Mouse (Mus musculus) liver, embryonic 12.5 days (tissue): ENCODE measurements at regions not wholly inside any gene's neighbourhood (a gene's known extent, or its start where the extent isn't known, plus 50 kb on each side); places are given as distances from the start of the nearest gene placed in this dataset.

ENCODE experiments used
- ATAC-seq: fragments of 200-750 bp; cut with Nextera tagmentation; 2 replicates; pipeline ENCODE4 v1.8.0; 2017; ENCODE audit warnings: moderate number of reproducible peaks, mild to moderate bottlenecking, moderate library complexity
- H3K27ac ChIP-seq: fragments of 300-500 bp; sonication (generic); 2 replicates; pipeline ENCODE4 v1.5.1; 2016; ENCODE audit warnings: mild to moderate bottlenecking
- H3K27me3 ChIP-seq: fragments of 300-500 bp; sonication (generic); replicated peaks from 2 replicates; pipeline ENCODE4 v1.6.1; 2016; ENCODE audit warnings: mild to moderate bottlenecking, moderate library complexity
- H3K36me3 ChIP-seq: fragments of 300-500 bp; sonication (generic); 2 replicates; pipeline ENCODE4 v1.6.1; 2016; ENCODE audit warnings: mild to moderate bottlenecking, moderate library complexity
- H3K4me1 ChIP-seq: fragments of 300-500 bp; sonication (generic); 2 replicates; pipeline ENCODE4 v1.6.1; 2016
- H3K4me2 ChIP-seq: fragments of 300-500 bp; sonication (generic); 2 replicates; pipeline ENCODE4 v1.6.1; 2016; ENCODE audit warnings: mild to moderate bottlenecking, moderate library complexity
- H3K4me3 ChIP-seq: fragments of 300-500 bp; sonication (generic); 2 replicates; pipeline ENCODE4 v1.5.1; 2016; ENCODE audit warnings: mild to moderate bottlenecking, moderate library complexity
- H3K9ac ChIP-seq: fragments of 300-500 bp; sonication (generic); 2 replicates; pipeline ENCODE4 v1.6.1; 2016; ENCODE audit warnings: mild to moderate bottlenecking, moderate library complexity
- H3K9me3 ChIP-seq: fragments of 300-500 bp; sonication (generic); replicated peaks from 2 replicates; pipeline ENCODE4 v1.6.1; 2016; ENCODE audit warnings: mild to moderate bottlenecking, moderate library complexity
- WGBS: fragments of 180-500 bp; shearing (Covaris S2); methylation state at CpG from one replicate; pipeline ENCODE4 v1.1.7; 2016; ENCODE audit not compliant: insufficient replicate concordance; 5-methylcytosine and 5-hydroxymethylcytosine counted together

DNA sequence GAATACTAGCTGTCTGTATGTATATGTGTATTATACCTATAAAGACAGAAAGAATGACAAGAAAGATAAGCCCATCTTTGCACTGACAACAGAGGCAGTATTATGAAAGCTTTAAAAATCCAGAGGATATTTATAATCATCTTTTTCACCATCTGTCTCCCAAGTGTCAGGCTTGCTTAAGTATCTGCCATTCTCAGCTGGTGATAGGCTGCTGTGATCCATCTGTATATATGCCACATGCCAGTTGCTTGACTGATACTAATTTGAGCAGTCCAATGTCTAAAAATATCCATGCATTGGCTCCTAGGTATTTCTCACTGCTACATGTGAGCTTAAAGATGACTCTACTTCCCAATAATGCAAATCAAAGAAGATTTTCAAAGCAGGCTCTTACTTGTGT is 950.3 kb downstream of the Pla2g4a start:
- H3K9ac ChIP-seq = no peak overlapping the region
- H3K27me3 ChIP-seq = no peaks in the 10 kb centered on the region
- no peak for ATAC-seq

GRCm38 (mm10) chr1:149000092-149000491 is 961.0 kb downstream of the Pla2g4a start:
- ATAC-seq = no peak
- H3K27ac ChIP-seq = no peak overlapping the region
- no peak overlapping the region for H3K9ac ChIP-seq
- 66% methylated on average over 3 of the region's 3 CpGs for WGBS
- no peaks in the 10 kb centered on the region for H3K36me3 ChIP-seq
- no peaks in the 10 kb centered on the region for H3K9me3 ChIP-seq
- H3K4me2 ChIP-seq = no peak overlapping the region
- H3K27me3 ChIP-seq = no peaks in the 10 kb centered on the region
- no peak overlapping the region for H3K4me3 ChIP-seq
- no peaks in the 10 kb centered on the region for H3K4me1 ChIP-seq

More for the DNA sequence above, 950.3 kb downstream of the Pla2g4a start:
- Histone ChIP-seq H3K4me1 (no peaks in the 10 kb centered on the region), H3K27ac (no peak overlapping the region), H3K4me3 (no peak overlapping the region), H3K36me3 (no peaks in the 10 kb centered on the region), H3K9me3 (no peaks in the 10 kb centered on the region), H3K4me2 (no peak overlapping the region)

DNA sequence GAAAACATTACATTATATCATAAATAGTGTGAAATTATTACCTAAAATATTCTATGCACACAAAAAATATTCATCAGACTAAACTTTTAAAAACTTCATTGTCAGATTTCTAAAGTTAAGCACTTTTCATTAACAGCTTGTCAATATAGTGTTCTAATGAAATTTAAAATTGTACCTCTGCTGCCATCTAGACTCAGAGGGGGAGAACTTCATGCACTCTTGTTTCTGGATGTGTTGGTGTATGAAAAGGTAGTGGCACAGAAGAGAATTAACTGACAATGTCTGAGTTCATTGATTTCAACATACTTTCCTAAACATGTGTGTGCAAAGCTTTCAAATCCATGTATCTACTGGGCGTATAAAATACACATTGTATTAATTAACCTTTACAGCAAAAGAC is 967.5 kb downstream of the Pla2g4a start:
- Histone ChIP-seq H3K4me1 (no peaks in the 10 kb centered on the region), H3K27ac (no peak overlapping the region), H3K9ac (no peak overlapping the region), H3K4me2 (no peak overlapping the region), H3K4me3 (no peak overlapping the region), H3K9me3 (no peaks in the 10 kb centered on the region), H3K27me3 (no peaks in the 10 kb centered on the region), H3K36me3 (no peaks in the 10 kb centered on the region)
- 59% methylated on average over 1 of the region's 1 CpGs for WGBS
- ATAC-seq = no peak

DNA sequence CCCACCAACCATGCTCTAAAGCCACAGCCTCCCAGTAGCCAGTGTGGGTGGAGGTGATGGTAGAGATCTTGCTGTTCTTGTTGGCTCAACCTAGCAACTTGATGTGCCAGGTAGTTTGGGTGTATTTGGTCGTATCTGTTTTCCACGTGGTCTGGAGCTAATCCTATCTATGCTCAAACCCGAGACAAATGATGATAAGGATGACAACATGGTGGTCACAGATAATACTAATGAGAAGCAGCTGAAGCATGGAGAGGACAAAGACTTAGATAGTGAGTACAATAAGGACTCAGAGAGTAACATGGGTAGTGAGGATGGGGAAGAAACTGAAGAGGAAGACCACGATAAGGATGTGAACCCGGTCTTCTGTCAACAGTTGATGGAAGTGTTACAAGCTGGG is 983.7 kb downstream of the Pla2g4a start:
- WGBS = 48% methylated on average over 5 of the region's 5 CpGs
- no peak overlapping the region for H3K27ac ChIP-seq
- no peak overlapping the region for H3K4me2 ChIP-seq
- H3K4me3 ChIP-seq = no peak overlapping the region
- no peak overlapping the region for H3K9ac ChIP-seq
- H3K9me3 ChIP-seq = no peaks in the 10 kb centered on the region
- no peaks in the 10 kb centered on the region for H3K27me3 ChIP-seq
- ATAC-seq = no peak
- H3K4me1 ChIP-seq = no peaks in the 10 kb centered on the region
- H3K36me3 ChIP-seq = no peaks in the 10 kb centered on the region

GRCm38 (mm10) chr1:148965358-148965757 is 995.7 kb downstream of the Pla2g4a start:
- Histone ChIP-seq H3K27me3 (no peaks in the 10 kb centered on the region), H3K4me1 (no peaks in the 10 kb centered on the region), H3K4me3 (no peak overlapping the region), H3K27ac (no peak overlapping the region), H3K9me3 (no peaks in the 10 kb centered on the region), H3K36me3 (no peaks in the 10 kb centered on the region), H3K9ac (no peak overlapping the region), H3K4me2 (no peak overlapping the region)
- ATAC-seq = no peak

DNA sequence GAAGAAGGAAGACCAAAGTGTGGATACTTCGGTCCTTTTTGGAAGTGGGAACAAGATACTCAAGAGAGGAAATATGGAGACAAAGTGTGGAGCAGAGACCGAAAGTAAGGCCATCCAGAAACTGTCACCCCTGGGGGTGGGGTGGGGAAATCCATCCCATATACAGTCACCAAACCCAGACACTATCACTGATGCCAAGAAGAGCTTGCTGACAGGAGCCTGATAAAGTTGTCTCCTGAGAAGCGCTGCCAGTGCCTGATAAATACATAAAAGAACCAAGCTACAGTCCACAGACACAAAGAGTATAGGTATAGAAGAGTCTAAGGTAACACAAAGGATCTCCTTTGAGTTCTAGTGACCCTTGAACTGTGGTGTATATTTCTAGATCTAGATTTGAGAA is 1026.7 kb downstream of the Pla2g4a start:
- H3K4me2 ChIP-seq = no peak overlapping the region
- H3K36me3 ChIP-seq = no peaks in the 10 kb centered on the region
- no peak overlapping the region for H3K9ac ChIP-seq
- ATAC-seq = peak; percentile 83
- H3K4me1 ChIP-seq = no peaks in the 10 kb centered on the region
- H3K27ac ChIP-seq = no peak overlapping the region
- no peaks in the 10 kb centered on the region for H3K27me3 ChIP-seq
- no peaks in the 10 kb centered on the region for H3K9me3 ChIP-seq
- H3K4me3 ChIP-seq = no peak overlapping the region
- 66% methylated on average over 3 of the region's 3 CpGs for WGBS

- H3K27me3 ChIP-seq = no peaks in the 10 kb centered on the region
- H3K27ac ChIP-seq = no peak overlapping the region
- no peak overlapping the region for H3K9ac ChIP-seq
- no peaks in the 10 kb centered on the region for H3K4me1 ChIP-seq
- WGBS = 60% methylated on average over 2 of the region's 2 CpGs
- H3K4me2 ChIP-seq = no peak overlapping the region
- no peaks in the 10 kb centered on the region for H3K36me3 ChIP-seq
- no peak overlapping the region for H3K4me3 ChIP-seq
- ATAC-seq = no peak
- no peaks in the 10 kb centered on the region for H3K9me3 ChIP-seq
These were observed 1036.6 kb downstream of the Pla2g4a start for GRCm38 (mm10) chr1:148924506-148924905.

DNA sequence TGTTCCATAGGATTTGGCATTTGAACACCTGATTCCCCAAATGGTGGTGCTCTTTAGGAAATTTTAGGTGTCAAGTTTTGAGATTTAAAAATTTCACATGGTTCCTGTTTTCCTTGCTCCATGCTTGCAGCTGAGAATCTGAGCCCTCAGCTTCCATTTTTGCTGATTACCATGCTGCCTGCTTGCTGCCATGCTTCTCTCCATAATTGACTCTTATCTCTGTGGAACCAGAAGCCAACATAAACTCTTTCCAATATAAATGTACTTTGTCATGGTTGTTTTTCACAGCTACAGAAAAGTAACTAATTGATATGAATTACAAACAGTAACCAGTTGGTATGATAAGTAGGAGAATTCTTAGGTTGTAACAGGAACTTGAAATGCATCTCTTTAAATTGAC is 1044.0 kb downstream of the Pla2g4a start:
- ATAC-seq = no peak
- Histone ChIP-seq H3K9me3 (no peaks in the 10 kb centered on the region), H3K4me2 (no peak overlapping the region), H3K4me3 (no peak overlapping the region), H3K36me3 (no peaks in the 10 kb centered on the region), H3K27me3 (no peaks in the 10 kb centered on the region), H3K9ac (no peak overlapping the region), H3K27ac (no peak overlapping the region), H3K4me1 (no peaks in the 10 kb centered on the region)

GRCm38 (mm10) chr1:148912819-148913218 is 1048.3 kb downstream of the Pla2g4a start:
- Histone ChIP-seq H3K4me1 (no peaks in the 10 kb centered on the region), H3K9me3 (no peaks in the 10 kb centered on the region), H3K4me2 (no peak overlapping the region), H3K4me3 (no peak overlapping the region), H3K36me3 (no peaks in the 10 kb centered on the region), H3K27me3 (no peaks in the 10 kb centered on the region), H3K27ac (no peak overlapping the region), H3K9ac (no peak overlapping the region)
- WGBS = 49% methylated on average over 1 of the region's 1 CpGs
- ATAC-seq = no peak

DNA sequence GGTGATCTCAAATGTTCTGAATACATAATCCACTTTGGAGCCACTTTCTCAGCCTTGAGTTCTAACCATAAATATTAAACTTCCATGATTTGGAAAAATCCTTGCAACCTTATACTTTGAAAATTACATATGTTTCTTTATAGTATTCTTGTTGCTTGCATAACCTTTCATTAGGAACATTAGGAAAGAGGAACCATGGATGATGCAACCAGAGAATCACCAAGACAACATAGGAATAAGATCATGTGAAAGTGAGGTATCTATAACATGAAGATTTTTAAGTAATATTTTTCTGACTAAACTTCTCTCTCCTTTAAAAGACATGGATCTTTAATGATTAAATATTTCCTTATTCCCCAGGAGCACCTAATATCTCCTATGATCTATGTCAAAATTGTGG is 1057.0 kb downstream of the Pla2g4a start:
- ATAC-seq = no peak
- Histone ChIP-seq H3K4me2 (no peak overlapping the region), H3K4me1 (no peaks in the 10 kb centered on the region)

DNA sequence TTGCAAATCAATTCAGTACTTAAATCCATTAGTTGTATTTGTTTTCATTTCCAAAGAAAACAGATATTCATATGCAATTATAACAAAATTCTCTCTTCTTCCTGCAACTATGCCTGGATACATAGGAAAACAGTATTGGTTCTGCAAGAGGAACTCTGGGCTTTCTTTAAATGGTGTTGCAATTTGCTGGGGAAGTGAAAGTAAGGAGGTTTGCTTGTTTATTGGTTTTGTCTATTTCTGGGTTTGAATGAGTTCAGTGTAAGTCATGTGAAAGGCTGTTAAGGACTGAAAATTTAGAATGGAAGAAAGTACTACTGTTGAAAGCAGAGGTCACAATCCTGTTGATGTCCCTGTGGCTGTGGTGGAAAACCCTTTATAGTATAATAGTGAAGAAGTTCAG is 1058.0 kb downstream of the Pla2g4a start:
- H3K9ac ChIP-seq = no peak overlapping the region
- H3K4me2 ChIP-seq = no peak overlapping the region
- no peaks in the 10 kb centered on the region for H3K27me3 ChIP-seq
- no peaks in the 10 kb centered on the region for H3K36me3 ChIP-seq
- no peaks in the 10 kb centered on the region for H3K4me1 ChIP-seq
- H3K4me3 ChIP-seq = no peak overlapping the region
- H3K27ac ChIP-seq = no peak overlapping the region
- ATAC-seq = no peak
- no peaks in the 10 kb centered on the region for H3K9me3 ChIP-seq

More for the DNA sequence above, 1057.0 kb downstream of the Pla2g4a start:
- Histone ChIP-seq H3K9me3 (no peaks in the 10 kb centered on the region), H3K4me3 (no peak overlapping the region), H3K27ac (no peak overlapping the region), H3K9ac (no peak overlapping the region), H3K36me3 (no peaks in the 10 kb centered on the region), H3K27me3 (no peaks in the 10 kb centered on the region)

DNA sequence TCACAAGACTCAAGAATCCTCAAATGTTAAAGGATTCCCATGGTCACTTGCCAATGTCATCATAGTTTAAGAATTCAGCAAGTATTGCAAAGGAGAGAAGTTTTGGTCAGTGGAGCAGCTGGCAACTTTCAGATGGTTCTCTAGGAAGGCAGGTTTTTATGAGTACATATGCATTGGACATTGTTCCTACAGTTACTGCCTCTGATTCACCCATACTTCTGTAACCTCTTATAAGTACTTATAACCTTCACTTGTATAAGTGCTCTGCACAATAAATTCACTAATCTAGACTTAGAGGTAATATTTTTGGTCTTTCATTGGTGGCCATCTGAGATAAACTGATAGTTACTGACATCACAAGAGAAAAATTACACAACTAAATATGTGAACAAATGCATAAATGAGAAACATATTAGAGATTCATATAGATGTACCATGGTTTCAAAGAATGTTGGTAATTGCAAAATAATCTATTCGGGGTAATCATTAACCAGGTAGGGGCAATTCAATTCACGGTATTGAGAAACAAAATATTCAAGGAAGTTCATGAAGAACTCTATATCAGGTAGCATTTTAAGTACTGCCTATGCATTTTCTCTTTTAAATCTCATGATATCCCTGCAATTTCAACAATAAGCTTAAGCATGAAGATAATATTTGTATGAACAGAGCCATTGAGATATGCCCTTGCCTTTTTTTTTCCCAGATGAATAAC is 1059.6 kb downstream of the Pla2g4a start:
- H3K9ac ChIP-seq = no peak overlapping the region
- no peaks in the 10 kb centered on the region for H3K9me3 ChIP-seq
- 80% methylated on average over 2 of the region's 2 CpGs for WGBS
- H3K4me2 ChIP-seq = no peak overlapping the region
- ATAC-seq = no peak
- no peak overlapping the region for H3K4me3 ChIP-seq
- no peak overlapping the region for H3K27ac ChIP-seq
- no peaks in the 10 kb centered on the region for H3K27me3 ChIP-seq
- no peaks in the 10 kb centered on the region for H3K4me1 ChIP-seq
- no peaks in the 10 kb centered on the region for H3K36me3 ChIP-seq

DNA sequence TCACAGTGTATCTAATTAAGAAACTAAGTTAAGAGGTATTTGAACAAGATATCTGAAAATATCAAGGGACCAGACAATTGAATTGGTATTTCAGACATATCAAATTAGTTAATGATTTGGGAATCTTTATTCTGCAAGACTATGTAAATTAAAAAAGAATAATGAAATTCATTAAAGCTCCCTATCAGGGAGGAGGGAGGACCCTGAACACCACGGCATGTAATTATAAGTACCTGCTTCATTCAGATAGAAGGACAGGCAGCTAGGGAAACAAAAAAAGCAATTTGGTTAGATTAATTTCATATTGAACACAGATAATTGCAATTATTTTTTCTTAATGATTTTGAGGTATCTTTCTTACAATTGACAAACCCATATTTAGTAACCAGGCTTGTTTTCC is 1090.3 kb downstream of the Pla2g4a start:
- Histone ChIP-seq H3K4me1 (no peaks in the 10 kb centered on the region), H3K36me3 (no peaks in the 10 kb centered on the region), H3K27ac (no peak overlapping the region), H3K9ac (no peak overlapping the region), H3K4me2 (no peak overlapping the region), H3K27me3 (no peaks in the 10 kb centered on the region), H3K4me3 (no peak overlapping the region), H3K9me3 (no peaks in the 10 kb centered on the region)
- 73% methylated on average over 1 of the region's 1 CpGs for WGBS
- ATAC-seq = no peak
